Mouse (Mus musculus) lung, adult 2 months (tissue): ENCODE measurements around the gene Cuzd1.

Source experiments
- CTCF ChIP-seq: fragments of 200-500 bp; IDR thresholded peaks from 2 replicates; pipeline ENCODE4 v1.5.1; 2011; ENCODE audit warnings: mild to moderate bottlenecking, low read length, control low read depth; ENCODE audit not compliant: insufficient read depth
- POLR2A ChIP-seq: fragments of 200-500 bp; IDR thresholded peaks from 2 replicates; pipeline ENCODE4 v1.6.1; 2011; ENCODE audit warnings: low read depth, mild to moderate bottlenecking, control low read depth, low read length, borderline replicate concordance; ENCODE audit errors: extremely low read depth

DNA sequence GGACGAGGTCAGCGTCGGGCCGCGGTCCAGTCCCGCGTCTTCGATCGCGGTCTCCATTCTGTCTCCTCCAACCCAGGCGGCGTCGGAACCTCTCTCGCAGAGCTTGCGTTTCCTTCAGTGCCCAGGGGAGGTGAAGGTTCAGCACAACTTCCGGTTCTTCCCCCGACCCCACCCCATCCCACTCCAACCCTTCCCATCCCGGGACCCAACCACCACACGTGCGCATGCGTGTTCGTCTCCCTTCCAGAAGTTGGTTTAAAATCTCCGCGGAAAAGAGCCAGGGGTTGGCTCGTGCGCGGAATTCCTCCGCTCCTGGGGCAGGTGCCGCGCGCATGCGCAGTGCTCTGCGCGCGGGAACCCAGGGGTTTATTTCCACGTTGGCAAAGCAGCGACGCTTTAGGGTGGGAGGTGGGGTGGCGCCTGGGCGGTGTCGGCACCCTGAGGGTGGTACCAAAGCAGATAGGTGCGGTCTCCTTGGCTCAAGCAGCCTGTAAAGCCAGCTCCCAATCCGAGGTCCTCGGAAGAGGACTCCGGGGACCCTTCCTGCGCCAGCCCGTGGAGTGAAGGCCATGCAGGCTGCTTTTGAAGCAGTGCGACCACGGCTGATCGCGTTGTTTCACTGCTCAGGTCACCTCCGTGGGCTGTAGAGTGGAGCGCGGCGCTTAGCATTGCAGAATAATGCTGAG is 40.7 kb upstream of the Cuzd1 start, which contains the start of gene 2310057M21Rik:
- TF ChIP-seq CTCF (no peak), POLR2A (peak; percentile 51; the same call in 1 of the 2 replicates)
